Mouse (Mus musculus) gastrocnemius, postnatal 14 days (tissue): ENCODE data around the gene Gm4305. TPM values are rescaled to one million over a fixed set of nuclear protein-coding genes. Genes with fewer than 3 reads are reported as not detected.
A peak's percentile ranks its signal among the peaks of the same experiment; 100 is the strongest.
"Not testable (repeated sequence)": the region's sequence is repeated elsewhere in the genome, so short reads cannot be mapped to it uniquely, and the experiment has no call there.

Source experiments
- DNase-seq: peaks from one replicate; pipeline ENCODE4 v3.0.0; 2021; ENCODE audit warnings: mixed read lengths
- intact Hi-C: fragments of 180-260 bp; cut with DNase I; formaldehyde crosslinking; loops from one replicate; pipeline ENCODE4 v1.15.1; 2025; ENCODE audit warnings: low total_unique reads
- long read RNA-seq, 2 experiments: library from polyadenylated mRNA; stranded (forward); transcript quantifications; one replicate each; pipeline ENCODE4 v2.0.0; 2021
- total RNA-seq, 2 experiments: library from RNA; stranded (reverse); gene quantifications; 2 replicates each; pipeline ENCODE4 v1.2.3; 2021

Gene Gm4305
- not detected for total RNA-seq
- long read RNA-seq, experiment 1, result 0 reads
- long read RNA-seq, experiment 2, result 0 reads

DNA sequence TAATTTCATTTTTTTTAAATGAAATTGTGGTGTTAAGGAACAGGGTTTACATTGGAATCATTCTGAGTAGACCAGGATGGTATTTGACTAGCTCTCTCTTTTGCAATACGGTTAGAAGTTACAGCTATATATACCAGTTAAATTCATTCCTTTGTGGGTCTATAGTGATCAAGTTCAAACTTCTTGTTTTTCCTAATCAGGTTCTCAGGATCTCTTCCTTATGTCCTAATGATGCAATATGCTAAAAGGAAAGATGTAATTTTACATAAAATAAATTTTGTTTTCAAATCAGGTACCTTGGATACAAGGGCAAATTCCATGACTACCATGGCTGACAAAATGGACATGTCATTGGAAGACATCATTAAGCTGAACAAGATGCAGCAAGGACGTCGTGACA is at the start of gene Gm4305:
Gm4305 (plus strand) TSS at position 301 of the 400 bp plus-strand sequence.
- DNase-seq, intact Hi-C loops: not testable (repeated sequence)

DNA sequence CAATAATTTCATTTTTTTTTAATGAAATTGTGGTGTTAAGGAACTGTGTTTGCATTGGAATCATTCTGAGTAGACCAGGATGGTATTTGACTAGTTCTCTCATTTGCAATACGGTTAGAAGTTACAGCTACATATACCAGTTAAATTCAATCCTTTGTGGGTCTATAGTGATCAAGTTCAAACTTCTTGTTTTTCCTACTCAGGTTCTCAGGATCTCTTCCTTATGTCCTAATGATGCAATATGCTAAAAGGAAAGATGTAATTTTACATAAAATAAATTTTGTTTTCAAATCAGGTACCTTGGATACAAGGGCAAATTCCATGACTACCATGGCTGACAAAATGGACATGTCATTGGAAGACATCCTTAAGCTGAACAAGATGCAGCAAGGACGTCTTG is 15.5 kb upstream of the Gm4305 start, which contains the start of gene Gm4301:
Gm4301 (plus strand) TSS at position 301 of the 400 bp plus-strand sequence.
- intact Hi-C loops, DNase-seq: not testable (repeated sequence)

DNA sequence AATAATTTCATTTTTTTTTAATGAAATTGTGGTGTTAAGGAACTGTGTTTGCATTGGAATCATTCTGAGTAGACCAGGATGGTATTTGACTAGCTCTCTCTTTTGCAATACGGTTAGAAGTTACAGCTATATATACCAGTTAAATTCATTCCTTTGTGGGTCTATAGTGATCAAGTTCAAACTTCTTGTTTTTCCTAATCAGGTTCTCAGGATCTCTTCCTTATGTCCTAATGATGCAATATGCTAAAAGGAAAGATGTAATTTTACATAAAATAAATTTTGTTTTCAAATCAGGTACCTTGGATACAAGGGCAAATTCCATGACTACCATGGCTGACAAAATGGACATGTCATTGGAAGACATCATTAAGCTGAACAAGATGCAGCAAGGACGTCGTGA is 10.4 kb upstream of the Gm4305 start, which contains the start of gene Gm4302:
Gm4302 (plus strand) TSS at position 301 of the 400 bp plus-strand sequence.
- intact Hi-C loops, DNase-seq: not testable (repeated sequence)

DNA sequence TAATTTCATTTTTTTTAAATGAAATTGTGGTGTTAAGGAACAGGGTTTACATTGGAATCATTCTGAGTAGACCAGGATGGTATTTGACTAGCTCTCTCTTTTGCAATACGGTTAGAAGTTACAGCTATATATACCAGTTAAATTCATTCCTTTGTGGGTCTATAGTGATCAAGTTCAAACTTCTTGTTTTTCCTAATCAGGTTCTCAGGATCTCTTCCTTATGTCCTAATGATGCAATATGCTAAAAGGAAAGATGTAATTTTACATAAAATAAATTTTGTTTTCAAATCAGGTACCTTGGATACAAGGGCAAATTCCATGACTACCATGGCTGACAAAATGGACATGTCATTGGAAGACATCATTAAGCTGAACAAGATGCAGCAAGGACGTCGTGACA is 5.2 kb upstream of the Gm4305 start, which contains the start of gene Gm4303:
Gm4303 (plus strand) TSS at position 301 of the 400 bp plus-strand sequence.
- intact Hi-C loops, DNase-seq: not testable (repeated sequence)

DNA sequence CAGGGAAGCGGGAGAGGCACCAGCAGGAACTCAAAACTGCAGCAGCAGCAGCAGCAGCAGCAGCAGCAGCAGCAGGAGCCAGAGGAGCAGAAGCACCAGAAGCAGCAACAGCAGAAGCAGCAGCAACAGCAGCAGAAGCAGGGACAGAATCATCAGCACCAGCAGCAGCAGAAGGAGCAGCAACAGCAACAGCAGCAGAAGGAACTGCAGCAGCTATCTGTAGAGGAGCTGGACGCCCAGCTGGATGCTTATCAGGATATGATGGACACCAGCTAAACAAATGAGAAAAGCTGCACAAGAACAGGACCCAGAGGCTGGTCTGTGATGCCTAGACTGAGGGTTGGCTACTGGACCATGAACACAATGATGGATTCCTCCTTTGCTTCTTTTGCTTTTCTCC is 5.9 kb downstream of the Gm4305 start:
- intact Hi-C loops, result not testable (repeated sequence)
- peak; percentile 4 for DNase-seq

DNA sequence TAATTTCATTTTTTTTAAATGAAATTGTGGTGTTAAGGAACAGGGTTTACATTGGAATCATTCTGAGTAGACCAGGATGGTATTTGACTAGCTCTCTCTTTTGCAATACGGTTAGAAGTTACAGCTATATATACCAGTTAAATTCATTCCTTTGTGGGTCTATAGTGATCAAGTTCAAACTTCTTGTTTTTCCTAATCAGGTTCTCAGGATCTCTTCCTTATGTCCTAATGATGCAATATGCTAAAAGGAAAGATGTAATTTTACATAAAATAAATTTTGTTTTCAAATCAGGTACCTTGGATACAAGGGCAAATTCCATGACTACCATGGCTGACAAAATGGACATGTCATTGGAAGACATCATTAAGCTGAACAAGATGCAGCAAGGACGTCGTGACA is 10.1 kb downstream of the Gm4305 start, which contains the start of gene Gm4307:
Gm4307 (plus strand) TSS at position 301 of the 400 bp plus-strand sequence.
- intact Hi-C loops, DNase-seq: not testable (repeated sequence)

DNA sequence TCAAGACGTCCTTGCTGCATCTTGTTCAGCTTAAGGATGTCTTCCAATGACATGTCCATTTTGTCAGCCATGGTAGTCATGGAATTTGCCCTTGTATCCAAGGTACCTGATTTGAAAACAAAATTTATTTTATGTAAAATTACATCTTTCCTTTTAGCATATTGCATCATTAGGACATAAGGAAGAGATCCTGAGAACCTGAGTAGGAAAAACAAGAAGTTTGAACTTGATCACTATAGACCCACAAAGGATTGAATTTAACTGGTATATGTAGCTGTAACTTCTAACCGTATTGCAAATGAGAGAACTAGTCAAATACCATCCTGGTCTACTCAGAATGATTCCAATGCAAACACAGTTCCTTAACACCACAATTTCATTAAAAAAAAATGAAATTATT is 31.6 kb downstream of the Gm4305 start, which contains the start of gene Gm4312:
Gm4312 (minus strand) TSS at position 101 of the 400 bp plus-strand sequence.
- DNase-seq, intact Hi-C loops: not testable (repeated sequence)

Other genes with a start within 250 kb of the Gm4305 start
- gene Gm4301, start 15.4 kb upstream of the Gm4305 start, total RNA-seq, result not detected
- gene Gm4302, start 10.3 kb upstream of the Gm4305 start, total RNA-seq, result not detected
- not detected for gene Gm4303, start 5.1 kb upstream of the Gm4305 start, total RNA-seq
- gene Gm4307, start 10.2 kb downstream of the Gm4305 start, total RNA-seq, result not detected
- not detected for gene Gm4312, start 31.5 kb downstream of the Gm4305 start, total RNA-seq
- gene Tmtc3, start 136.3 kb downstream of the Gm4305 start, total RNA-seq, result 10 to 100 TPM in 1 of 2 experiments, 1 to 10 TPM in 1; 9.5 to 10.0 TPM
- gene Cep290, start 136.5 kb downstream of the Gm4305 start, total RNA-seq, result 1 to 10 TPM; 1.8 to 1.9 TPM
- 1 to 10 TPM; 5.5 to 5.9 TPM for gene 4930430F08Rik, start 239.3 kb downstream of the Gm4305 start, total RNA-seq
- not detected for gene 1700017N19Rik, start 239.4 kb downstream of the Gm4305 start, total RNA-seq